Mouse (Mus musculus) retina, postnatal 7 days (tissue): ENCODE measurements around the gene Npepps.
"Not testable (repeated sequence)": the region's sequence is repeated elsewhere in the genome, so short reads cannot be mapped to it uniquely, and the experiment has no call there.

Source experiments
- DNase-seq: peaks from one replicate; pipeline ENCODE4 v3.0.0-alpha.2; 2012; ENCODE audit warnings: low read depth, low spot score

The Npepps gene

GRCm38 (mm10) chr11:97296542-97296941 lies 16.1 kb upstream of the Npepps start:
- DNase-seq = no peak

GRCm38 (mm10) chr11:97292731-97293130 lies 12.3 kb upstream of the Npepps start:
- DNase-seq = no peak

- no peak for DNase-seq
These were observed 9.1 kb upstream of the Npepps start for GRCm38 (mm10) chr11:97289276-97290230.

GRCm38 (mm10) chr11:97287643-97288042 lies 7.2 kb upstream of the Npepps start:
- DNase-seq = no peak

DNA sequence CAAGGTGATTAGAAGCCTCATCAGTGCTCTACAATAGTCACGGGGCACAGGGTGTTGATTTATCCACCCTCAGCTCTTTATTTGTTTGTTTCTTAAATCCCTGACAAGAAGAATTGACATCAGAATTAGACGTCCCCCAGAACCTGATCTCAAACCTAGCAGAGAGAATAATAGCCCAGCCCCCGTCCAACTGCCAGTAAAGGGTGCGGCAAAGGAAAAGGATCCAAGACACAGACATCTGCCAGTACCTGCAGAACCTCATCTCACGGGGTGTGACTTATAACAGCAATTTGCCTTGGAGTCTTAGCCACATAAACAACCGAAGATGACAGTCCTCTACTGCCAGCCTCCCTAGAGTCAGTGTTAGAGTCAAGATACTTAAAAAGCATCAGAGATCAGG lies 6.5 kb upstream of the Npepps start:
- no peak for DNase-seq

DNA sequence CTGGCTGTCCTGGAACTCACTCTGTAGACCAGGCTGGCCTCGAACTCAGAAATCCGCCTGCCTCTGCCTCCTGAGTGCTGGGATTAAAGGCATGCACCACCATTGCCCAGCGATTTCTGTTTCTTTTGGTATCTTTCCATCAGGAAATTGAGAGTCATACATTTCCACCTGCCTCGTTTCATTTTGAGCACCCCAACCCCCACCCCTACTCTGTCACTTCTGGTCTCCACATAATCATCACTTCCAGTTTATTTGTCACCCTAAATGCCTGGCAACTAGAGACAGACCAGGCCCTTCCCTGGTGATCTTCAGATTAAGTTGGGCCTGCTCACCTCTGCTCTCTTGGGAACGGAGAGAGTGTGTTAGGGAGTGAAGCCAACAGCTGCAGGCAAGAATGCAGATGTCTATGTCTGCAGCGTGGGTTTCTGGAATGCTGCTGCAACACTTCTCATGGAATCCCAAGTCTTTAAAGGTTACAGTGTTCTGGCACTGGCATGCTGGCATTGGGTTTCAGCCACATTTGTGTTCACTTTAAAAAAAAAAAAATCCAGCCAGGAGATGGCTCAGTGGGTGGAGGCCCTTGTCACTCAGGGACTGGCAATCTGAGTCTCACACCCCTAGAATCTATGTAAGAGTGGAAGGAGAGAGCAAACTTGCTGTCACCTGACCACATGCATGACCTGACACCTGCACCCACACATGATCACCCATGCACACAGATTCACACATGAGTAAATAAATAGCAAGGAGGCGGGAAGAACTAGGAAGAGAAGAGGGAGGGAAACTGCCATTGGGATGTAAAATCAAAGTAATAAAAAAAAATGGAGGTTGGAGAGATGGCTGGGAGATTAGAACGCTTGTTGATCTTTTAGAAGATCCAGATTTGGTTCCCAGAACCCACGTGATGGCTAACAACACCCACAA lies 5.7 kb upstream of the Npepps start:
- no peak for DNase-seq

- no peak for DNase-seq
These were observed 4.4 kb upstream of the Npepps start for GRCm38 (mm10) chr11:97284854-97285253.

DNA sequence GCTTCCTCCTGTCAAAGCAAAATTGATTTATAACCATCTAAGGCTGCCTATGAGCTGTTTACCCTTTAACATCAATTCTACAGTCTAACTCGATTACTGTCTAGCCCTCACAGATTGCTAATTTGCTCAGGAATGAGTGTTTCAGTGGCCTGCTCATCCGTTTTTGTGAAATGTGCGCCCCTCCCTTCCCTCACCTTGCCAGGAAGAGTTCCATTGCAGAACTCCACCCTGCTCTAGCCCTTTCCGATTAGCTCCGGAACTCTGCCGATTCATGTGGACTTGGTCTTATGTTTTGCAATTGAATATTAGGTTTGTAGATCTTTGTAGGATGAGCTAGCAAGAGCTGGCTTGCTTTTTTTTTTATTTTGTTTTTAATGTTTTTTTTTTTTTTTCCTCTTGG lies 1.7 kb upstream of the Npepps start:
- no peak for DNase-seq

DNA sequence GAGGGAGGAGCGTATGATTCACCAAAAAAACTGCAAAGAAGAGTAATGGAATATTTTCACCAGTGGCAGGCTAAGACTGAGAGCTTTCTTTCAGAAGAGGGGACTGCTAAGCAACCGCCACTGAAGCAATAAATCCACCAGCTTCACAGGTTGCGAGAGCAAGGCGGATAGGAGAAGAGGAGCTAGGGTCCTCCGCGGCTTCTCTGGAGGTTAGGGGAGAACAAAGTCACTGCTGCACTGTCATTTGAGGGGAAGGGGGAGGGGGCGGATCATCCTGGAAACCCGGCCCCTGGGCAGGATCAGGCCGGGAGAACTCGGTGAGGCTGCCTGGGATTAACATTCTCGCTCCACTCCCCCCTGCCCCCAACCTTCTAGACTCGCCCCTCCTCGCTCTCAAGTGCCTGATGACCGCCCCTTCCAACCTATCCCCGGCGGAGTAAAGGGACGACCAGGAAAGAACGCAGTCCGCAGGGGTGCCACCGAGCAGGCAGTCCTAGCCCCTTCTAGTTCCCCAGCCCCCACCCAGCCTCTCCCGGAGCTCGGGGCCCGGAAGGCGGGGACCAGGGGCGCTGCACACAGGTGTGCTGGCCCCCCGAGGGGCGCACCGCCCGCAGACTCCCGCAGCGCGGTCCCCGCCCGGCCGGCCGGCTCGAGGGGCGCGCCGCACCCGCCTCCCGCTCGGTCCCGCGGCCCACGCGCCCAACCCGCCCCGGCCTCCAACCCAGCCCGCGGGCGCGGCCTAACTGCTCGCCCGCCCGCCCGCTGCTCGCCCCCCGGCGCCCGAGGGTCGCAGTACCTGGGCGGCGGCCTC lies 828 bp downstream of the Npepps start:
- peak; percentile 81 for DNase-seq

DNA sequence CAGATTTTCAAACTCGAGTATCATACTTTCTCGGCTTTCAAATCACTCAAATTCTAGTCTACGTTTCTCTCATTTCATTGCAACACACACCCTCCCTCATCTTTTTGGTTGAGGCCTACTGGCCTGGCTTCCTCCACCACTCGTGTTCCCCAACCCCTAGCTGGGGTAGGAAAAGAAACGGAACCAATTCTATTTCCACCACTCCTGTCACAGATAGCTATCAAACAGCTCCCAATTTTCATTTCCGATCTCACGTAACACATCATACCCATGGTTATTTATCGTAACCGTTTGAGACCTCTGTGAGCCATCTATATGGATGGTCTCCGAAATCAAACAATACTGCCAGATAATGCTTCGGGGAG lies 1.4 kb downstream of the Npepps start:
- DNase-seq = peak; percentile 4

DNA sequence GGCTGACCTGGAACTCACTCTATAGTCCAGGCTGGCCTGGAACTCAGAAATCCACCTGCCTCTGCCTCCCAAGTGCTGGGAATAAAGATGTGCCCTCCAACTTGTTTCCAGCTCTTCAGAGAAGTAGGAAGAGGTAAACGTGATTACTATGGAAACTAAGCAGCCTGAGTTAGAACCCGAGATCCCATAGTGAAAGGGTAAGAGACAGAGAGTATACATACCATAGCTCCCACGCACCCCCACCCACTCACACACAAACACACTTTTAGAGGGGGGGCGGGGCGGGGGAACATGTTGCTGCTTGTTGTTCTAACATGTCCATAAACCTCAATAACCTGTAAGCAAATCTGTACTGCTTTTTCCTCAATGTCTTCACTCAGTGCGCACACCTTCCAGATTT lies 2.0 kb downstream of the Npepps start:
- DNase-seq = no peak

GRCm38 (mm10) chr11:97277166-97277565 lies 3.3 kb downstream of the Npepps start:
- no peak for DNase-seq

GRCm38 (mm10) chr11:97276019-97276418 lies 4.4 kb downstream of the Npepps start:
- DNase-seq = no peak

GRCm38 (mm10) chr11:97275349-97275748 lies 5.1 kb downstream of the Npepps start:
- no peak for DNase-seq

DNA sequence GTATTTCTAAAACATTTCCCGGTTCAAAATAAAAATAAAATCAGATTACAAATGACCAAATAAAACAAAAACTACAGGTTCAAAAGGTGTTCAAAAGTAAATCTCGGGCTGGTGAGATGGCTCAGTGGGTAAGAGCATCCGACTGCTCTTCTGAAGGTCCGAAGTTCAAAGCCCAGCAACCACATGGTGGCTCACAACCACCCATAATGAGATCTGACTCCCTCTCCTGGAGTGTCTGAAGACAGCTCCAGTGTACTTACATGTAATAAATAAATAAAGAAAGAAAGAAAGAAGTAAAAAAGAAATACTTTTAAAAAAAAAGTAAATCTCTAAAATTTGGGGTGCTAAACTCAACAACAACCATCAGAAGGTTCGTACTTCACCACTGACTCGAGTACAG lies 5.5 kb downstream of the Npepps start:
- not testable (repeated sequence) for DNase-seq

- no peak for DNase-seq
These were observed 6.8 kb downstream of the Npepps start for GRCm38 (mm10) chr11:97273613-97274012.

- no peak for DNase-seq
These were observed 7.6 kb downstream of the Npepps start for GRCm38 (mm10) chr11:97272835-97273234.

DNA sequence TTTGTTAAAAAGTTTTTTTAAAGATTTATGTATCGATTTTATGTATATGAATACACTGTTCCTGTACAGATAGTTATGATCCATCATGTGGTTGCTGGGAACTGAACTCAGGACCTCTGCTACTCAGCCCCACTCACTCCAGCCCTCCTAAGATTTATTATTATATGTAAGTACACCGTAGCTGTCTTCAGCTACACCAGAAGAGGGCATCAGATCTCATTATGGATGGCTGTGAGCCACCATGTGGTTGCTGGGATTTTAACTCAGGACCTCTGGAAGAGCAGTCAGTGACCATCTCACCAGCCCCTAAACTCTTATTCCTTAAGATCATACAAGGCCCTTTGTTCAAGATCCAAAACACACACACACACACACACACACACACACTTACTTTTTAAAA lies 10.4 kb downstream of the Npepps start:
- not testable (repeated sequence) for DNase-seq

- not testable (repeated sequence) for DNase-seq
These were observed 13.9 kb downstream of the Npepps start for GRCm38 (mm10) chr11:97266544-97266943.

DNA sequence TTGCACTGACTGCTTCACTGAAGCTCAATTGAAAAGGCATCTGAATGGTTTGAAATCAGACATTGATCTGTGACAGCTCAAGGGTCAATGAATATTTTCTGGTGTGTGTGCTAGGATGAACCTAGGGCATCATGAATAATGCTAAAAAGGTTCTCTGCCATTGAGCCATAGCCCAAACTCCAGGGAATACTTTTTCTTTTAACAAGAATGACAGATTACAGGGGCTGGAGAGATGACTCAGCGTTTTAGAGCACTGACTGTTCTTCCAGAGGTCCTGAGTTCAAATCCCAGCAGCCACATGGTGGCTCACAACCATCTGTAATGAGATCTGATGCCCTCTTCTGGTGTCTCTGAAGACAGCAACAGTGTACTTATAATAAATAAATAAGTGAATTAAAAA lies 30.8 kb downstream of the Npepps start:
- DNase-seq = not testable (repeated sequence)

DNA sequence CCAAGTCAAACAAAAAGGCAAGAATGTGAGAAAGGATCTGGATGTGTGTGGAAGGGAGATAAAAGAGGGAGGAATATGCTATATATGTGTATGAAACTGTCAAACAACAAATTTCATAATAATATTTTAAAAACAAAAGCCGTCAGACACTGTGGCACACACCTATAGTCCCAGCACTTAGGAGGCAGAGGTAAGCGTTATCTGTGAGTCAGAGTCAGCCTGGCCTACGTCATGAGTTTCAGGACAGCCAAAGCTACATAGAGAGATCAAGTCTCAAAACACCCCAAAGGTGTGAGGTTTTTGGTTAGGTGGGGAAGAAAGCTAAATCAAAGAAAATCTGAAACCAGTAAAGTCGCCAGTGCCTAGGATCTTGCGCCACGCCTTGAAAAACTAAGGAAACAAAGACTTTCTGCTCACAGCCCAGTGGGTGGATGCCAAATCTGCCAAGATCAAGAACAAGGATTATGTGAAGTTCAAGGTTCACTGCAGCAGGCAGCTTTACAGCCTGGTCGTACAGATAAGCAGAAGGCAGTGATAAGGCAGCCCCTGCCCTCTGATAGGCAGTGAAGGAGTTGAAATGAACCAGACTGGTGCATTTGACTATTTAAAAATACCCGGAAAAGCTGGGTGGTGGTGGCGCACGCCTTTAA lies 33.8 kb downstream of the Npepps start:
- no peak for DNase-seq
